Mouse (Mus musculus): ENCODE measurements around the gene Phf13.

GRCm38 (mm10) chr4:151996173-151996950, at the start of gene Phf13:
- TF ChIP-seq POLR2A (IDR thresholded peaks at IDR 0.05; ENCODE audit: low read depth, low read length) (peak; percentile 50), CTCF (IDR thresholded peaks at IDR 0.05; ENCODE audit: extremely low read depth, insufficient read depth, insufficient read length, insufficient replicate concordance) (no peak)

Measured in spleen, adult 2 months (tissue).